Mouse (Mus musculus): Measurements from ENCODE around the gene Nhsl2. TPM values are rescaled to one million over a fixed set of nuclear protein-coding genes. Genes with fewer than 3 reads are reported as not detected.

Gene Nhsl2
- polyA plus RNA-seq, 1 experiment = 0.81 TPM

DNA sequence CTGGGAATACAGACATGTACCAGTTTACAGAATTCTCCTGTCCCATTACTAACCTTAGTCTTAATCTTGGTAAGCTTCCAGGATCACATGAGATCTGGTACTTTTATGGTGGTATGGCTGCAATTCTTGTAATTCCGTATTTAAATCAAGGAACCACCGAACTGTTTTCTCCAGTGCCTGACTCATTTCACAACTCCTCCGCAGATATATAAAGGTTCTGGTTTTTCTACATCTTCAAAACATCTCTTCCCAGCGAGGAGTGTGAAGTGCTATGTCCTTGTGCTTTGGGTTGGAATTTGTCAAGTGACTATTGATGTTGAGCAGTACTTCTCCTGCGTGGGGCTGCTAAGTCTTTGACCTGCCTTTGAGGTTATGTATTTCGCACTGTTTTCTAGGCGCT lies 44.6 kb downstream of the Nhsl2 start:
- Histone ChIP-seq H3K36me3 (ENCODE audit: control insufficient read depth, insufficient read depth, low read length) (no peaks in the 10 kb centered on the region), H3K4me3 (ENCODE audit: control insufficient read depth, insufficient read depth, low read length) (no peak overlapping the region), H3K4me1 (replicated peaks; ENCODE audit: control insufficient read depth, insufficient read depth, low read length) (no peaks in the 10 kb centered on the region), H3K27me3 (ENCODE audit: control insufficient read depth, insufficient read depth, low read length) (no peaks in the 10 kb centered on the region), H3K27ac (ENCODE audit: control insufficient read depth, insufficient read depth, low read length) (no peak overlapping the region)
- DNase-seq = no peak
- WGBS = 93% methylated on average over 7 of the region's 7 CpGs
- TF ChIP-seq CTCF (IDR thresholded peaks at IDR 0.05; ENCODE audit: borderline replicate concordance, control insufficient read depth, extremely low read depth, insufficient read depth, low read length, poor library complexity) (no peak), POLR2A (IDR thresholded peaks at IDR 0.05; ENCODE audit: control insufficient read depth, extremely low read depth, insufficient read depth, low read length, poor library complexity) (no peak)

DNA sequence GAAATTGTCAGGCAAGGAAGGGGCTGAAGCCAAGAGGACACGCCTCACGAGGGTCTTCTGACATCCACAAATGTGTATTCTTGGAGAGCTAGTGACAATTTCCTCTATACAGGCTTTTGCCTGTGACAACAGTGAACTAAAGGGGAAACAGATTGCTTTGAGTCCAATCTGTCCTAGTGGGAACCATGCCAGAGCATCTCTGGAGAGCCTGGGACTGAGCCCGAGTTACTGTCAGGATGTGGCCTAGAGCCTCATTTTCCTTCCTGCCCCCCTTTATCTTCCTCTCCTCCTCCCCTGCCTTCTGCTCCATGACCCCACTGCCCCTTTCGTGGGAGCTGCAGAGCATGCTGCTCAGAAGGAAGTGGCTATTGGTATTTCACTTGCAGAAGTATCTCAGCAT lies 49.2 kb downstream of the Nhsl2 start:
- Histone ChIP-seq H3K4me1 (replicated peaks; ENCODE audit: control insufficient read depth, insufficient read depth, low read length) (no peaks in the 10 kb centered on the region), H3K27ac (ENCODE audit: control insufficient read depth, insufficient read depth, low read length) (no peak overlapping the region), H3K27me3 (ENCODE audit: control insufficient read depth, insufficient read depth, low read length) (no peaks in the 10 kb centered on the region), H3K4me3 (ENCODE audit: control insufficient read depth, insufficient read depth, low read length) (no peak overlapping the region), H3K36me3 (ENCODE audit: control insufficient read depth, insufficient read depth, low read length) (no peaks in the 10 kb centered on the region)
- WGBS = 50% methylated on average over 4 of the region's 4 CpGs
- TF ChIP-seq POLR2A (IDR thresholded peaks at IDR 0.05; ENCODE audit: control insufficient read depth, extremely low read depth, insufficient read depth, low read length, poor library complexity) (no peak), CTCF (IDR thresholded peaks at IDR 0.05; ENCODE audit: borderline replicate concordance, control insufficient read depth, extremely low read depth, insufficient read depth, low read length, poor library complexity) (no peak)
- DNase-seq = no peak

DNA sequence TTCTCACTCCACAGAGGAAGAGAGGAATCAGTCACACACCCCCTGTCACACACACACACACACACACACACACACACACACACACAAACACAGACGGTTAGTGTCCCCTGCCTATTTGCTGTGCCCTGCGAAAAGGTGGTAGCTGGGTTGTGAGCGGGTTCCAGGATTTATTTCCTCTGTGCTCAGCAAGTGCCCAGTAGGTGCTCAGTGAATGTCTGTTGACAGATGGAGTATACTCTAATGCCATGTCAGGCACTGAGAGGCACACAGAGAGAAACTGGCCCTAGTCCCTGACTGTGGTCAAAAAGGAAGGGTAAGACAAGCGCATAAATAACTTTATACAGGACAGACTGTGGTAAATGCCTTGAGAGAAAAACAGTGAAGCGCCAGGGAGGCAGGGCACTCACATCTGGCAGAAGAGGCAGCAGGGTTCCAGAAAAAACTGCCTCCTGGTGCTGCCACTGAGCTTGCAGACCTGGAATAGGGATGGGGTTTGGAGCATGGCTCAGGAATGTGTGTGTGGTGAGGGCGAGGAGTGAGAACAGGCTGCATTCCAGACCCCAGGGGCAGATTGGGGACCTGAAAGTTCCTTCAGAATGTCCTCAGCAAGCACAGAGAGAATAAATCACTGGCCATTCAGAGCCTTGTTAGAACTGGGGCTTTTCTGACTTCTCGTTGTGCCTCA lies 52.8 kb downstream of the Nhsl2 start:
- H3K27me3 ChIP-seq (ENCODE audit: control insufficient read depth, insufficient read depth, low read length) = no peaks in the 10 kb centered on the region
- no peaks in the 10 kb centered on the region for H3K4me1 ChIP-seq (replicated peaks; ENCODE audit: control insufficient read depth, insufficient read depth, low read length)
- no peaks in the 10 kb centered on the region for H3K36me3 ChIP-seq (ENCODE audit: control insufficient read depth, insufficient read depth, low read length)
- H3K4me3 ChIP-seq (ENCODE audit: control insufficient read depth, insufficient read depth, low read length) = no peak overlapping the region
- H3K27ac ChIP-seq (ENCODE audit: control insufficient read depth, insufficient read depth, low read length) = no peak overlapping the region
- WGBS = 87% methylated on average over 7 of the region's 7 CpGs
- TF ChIP-seq CTCF (IDR thresholded peaks at IDR 0.05; ENCODE audit: borderline replicate concordance, control insufficient read depth, extremely low read depth, insufficient read depth, low read length, poor library complexity) (no peak), POLR2A (IDR thresholded peaks at IDR 0.05; ENCODE audit: control insufficient read depth, extremely low read depth, insufficient read depth, low read length, poor library complexity) (no peak)
- no peak for DNase-seq

DNA sequence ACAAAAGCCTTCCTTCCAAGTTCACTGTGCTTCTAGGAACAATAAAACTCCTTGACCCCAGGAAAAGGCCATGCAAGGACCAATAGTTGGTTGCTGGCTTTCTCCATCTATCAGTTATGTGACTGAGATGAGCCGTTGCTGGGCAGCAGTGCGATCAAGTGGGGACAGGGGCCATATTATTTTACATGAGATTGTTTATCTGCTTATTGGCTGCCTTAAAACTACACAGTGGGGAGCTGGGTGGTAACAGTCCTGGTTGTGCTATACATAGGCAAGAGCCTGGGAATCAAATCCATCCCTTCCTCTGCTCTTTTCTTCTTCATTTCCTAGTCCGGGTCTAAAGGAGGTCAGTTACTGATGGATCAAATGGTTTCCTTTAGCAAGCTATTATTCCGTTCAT lies 53.4 kb downstream of the Nhsl2 start:
- WGBS = 98% methylated on average over 4 of the region's 4 CpGs

DNA sequence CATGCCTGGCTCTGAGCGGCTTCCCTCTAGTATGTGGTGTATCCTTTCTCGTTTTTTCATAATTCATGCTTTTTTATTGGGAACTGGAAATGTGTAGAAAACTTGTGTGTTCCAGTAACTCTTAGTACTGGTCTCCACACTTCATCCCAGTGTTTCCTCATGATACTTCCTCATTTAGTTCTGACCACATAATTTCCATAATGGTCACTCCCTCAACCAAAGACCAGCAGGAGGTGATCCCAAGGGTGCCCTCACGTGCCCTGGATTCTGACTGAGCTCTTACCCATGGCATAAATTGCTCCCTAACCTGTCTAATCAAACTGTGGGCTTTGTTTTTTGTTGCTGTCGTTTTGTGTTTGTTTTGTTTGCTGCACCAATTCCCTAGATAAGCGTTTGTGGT lies 58.1 kb downstream of the Nhsl2 start:
- H3K27me3 ChIP-seq (ENCODE audit: control insufficient read depth, insufficient read depth, low read length) = no peaks in the 10 kb centered on the region
- H3K4me1 ChIP-seq (replicated peaks; ENCODE audit: control insufficient read depth, insufficient read depth, low read length) = no peaks in the 10 kb centered on the region
- WGBS = 54% methylated on average over 5 of the region's 5 CpGs
- no peak for DNase-seq
- H3K4me3 ChIP-seq (ENCODE audit: control insufficient read depth, insufficient read depth, low read length) = no peak overlapping the region
- TF ChIP-seq POLR2A (IDR thresholded peaks at IDR 0.05; ENCODE audit: control insufficient read depth, extremely low read depth, insufficient read depth, low read length, poor library complexity) (no peak), CTCF (IDR thresholded peaks at IDR 0.05; ENCODE audit: borderline replicate concordance, control insufficient read depth, extremely low read depth, insufficient read depth, low read length, poor library complexity) (no peak)
- H3K27ac ChIP-seq (ENCODE audit: control insufficient read depth, insufficient read depth, low read length) = no peak overlapping the region
- H3K36me3 ChIP-seq (ENCODE audit: control insufficient read depth, insufficient read depth, low read length) = no peaks in the 10 kb centered on the region

More for the DNA sequence above, 53.4 kb downstream of the Nhsl2 start:
- TF ChIP-seq CTCF (IDR thresholded peaks at IDR 0.05; ENCODE audit: borderline replicate concordance, control insufficient read depth, extremely low read depth, insufficient read depth, low read length, poor library complexity) (no peak), POLR2A (IDR thresholded peaks at IDR 0.05; ENCODE audit: control insufficient read depth, extremely low read depth, insufficient read depth, low read length, poor library complexity) (no peak)
- H3K4me3 ChIP-seq (ENCODE audit: control insufficient read depth, insufficient read depth, low read length) = no peak overlapping the region
- no peaks in the 10 kb centered on the region for H3K4me1 ChIP-seq (replicated peaks; ENCODE audit: control insufficient read depth, insufficient read depth, low read length)
- H3K27ac ChIP-seq (ENCODE audit: control insufficient read depth, insufficient read depth, low read length) = no peak overlapping the region
- DNase-seq = no peak
- no peaks in the 10 kb centered on the region for H3K27me3 ChIP-seq (ENCODE audit: control insufficient read depth, insufficient read depth, low read length)
- H3K36me3 ChIP-seq (ENCODE audit: control insufficient read depth, insufficient read depth, low read length) = no peaks in the 10 kb centered on the region

DNA sequence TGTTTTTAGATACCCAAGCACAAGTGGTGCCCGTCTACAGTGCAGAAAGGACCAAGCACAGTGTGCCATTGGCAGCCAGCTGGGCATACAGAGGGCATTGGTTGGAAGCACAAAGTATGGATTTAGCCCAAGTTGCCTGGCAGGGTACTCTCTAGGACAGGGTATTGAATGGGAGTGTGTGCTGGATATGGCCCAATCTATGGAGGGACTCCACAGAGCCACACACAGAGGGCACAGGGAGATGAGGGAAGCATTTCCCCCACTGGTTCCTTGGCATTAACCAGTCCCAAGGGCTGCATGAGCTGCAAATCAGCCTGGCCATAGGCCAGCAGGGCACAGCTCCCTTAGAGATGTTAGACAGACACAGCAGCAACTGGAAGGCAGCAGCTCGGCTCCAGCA lies 79.9 kb downstream of the Nhsl2 start:
- Histone ChIP-seq H3K27me3 (ENCODE audit: control insufficient read depth, insufficient read depth, low read length) (no peaks in the 10 kb centered on the region), H3K4me1 (replicated peaks; ENCODE audit: control insufficient read depth, insufficient read depth, low read length) (peaks cover 10% of the 10 kb centered on the region), H3K27ac (ENCODE audit: control insufficient read depth, insufficient read depth, low read length) (no peak overlapping the region), H3K36me3 (ENCODE audit: control insufficient read depth, insufficient read depth, low read length) (no peaks in the 10 kb centered on the region), H3K4me3 (ENCODE audit: control insufficient read depth, insufficient read depth, low read length) (no peak overlapping the region)
- no peak for DNase-seq
- 89% methylated on average over 2 of the region's 2 CpGs for WGBS
- TF ChIP-seq CTCF (IDR thresholded peaks at IDR 0.05; ENCODE audit: borderline replicate concordance, control insufficient read depth, extremely low read depth, insufficient read depth, low read length, poor library complexity) = no peak

DNA sequence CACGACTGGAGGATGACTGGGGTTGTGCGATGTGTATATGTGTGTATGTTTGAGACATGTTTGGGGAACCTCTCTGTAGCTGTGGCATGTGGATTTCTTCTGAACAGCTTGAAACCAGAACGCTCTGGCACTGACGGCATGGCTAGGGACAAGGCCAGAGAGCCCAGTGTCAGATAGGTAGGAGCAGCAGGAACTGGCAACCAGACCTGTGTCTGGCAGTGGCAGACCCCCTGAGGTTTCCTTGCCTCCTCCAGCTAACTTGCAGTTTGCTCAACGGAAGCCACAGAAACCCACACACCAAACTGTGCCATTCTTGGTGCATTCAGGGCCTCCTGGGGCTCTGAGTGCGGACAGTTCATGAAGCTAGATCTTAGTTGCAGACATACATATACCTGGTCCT lies 81.1 kb downstream of the Nhsl2 start:
- Histone ChIP-seq H3K27ac (ENCODE audit: control insufficient read depth, insufficient read depth, low read length) (no peak overlapping the region), H3K36me3 (ENCODE audit: control insufficient read depth, insufficient read depth, low read length) (no peaks in the 10 kb centered on the region), H3K4me3 (ENCODE audit: control insufficient read depth, insufficient read depth, low read length) (no peak overlapping the region), H3K27me3 (ENCODE audit: control insufficient read depth, insufficient read depth, low read length) (no peaks in the 10 kb centered on the region), H3K4me1 (replicated peaks; ENCODE audit: control insufficient read depth, insufficient read depth, low read length) (peaks cover 10% of the 10 kb centered on the region)
- TF ChIP-seq CTCF (IDR thresholded peaks at IDR 0.05; ENCODE audit: borderline replicate concordance, control insufficient read depth, extremely low read depth, insufficient read depth, low read length, poor library complexity) (no peak), POLR2A (IDR thresholded peaks at IDR 0.05; ENCODE audit: control insufficient read depth, extremely low read depth, insufficient read depth, low read length, poor library complexity) (no peak)
- WGBS = 58% methylated on average over 6 of the region's 6 CpGs
- DNase-seq = peak; percentile 12
